Mouse (Mus musculus): ENCODE measurements at regions not wholly inside any gene's neighbourhood (a gene's known extent, or its start where the extent isn't known, plus 50 kb on each side); places are given as distances from the start of the nearest gene placed in this dataset.

GRCm38 (mm10) chr13:6235394-6235793 lies 312.6 kb upstream of the Pitrm1 start:
- Histone ChIP-seq H3K4me3 (ENCODE audit: low read depth, low read length) (no peak overlapping the region), H3K27me3 (ENCODE audit: insufficient read depth, low read length) (no peaks in the 10 kb centered on the region), H3K36me3 (replicated peaks; ENCODE audit: insufficient read depth, low read length) (no peaks in the 10 kb centered on the region), H3K9ac (replicated peaks) (no peak overlapping the region), H3K4me2 (ENCODE audit: low read depth, low read length) (no peak overlapping the region), H3K4me1 (ENCODE audit: insufficient read depth) (no peaks in the 10 kb centered on the region), H3K9me3 (ENCODE audit: low read length) (no peaks in the 10 kb centered on the region), H3K27ac (ENCODE audit: low read depth) (no peak overlapping the region)
- TF ChIP-seq EP300 (IDR thresholded peaks at IDR 0.05; ENCODE audit: low read depth), result no peak
- no peak for TF ChIP-seq CTCF (IDR thresholded peaks at IDR 0.05; ENCODE audit: low read depth)
- 80% methylated on average over 1 of the region's 1 CpGs for WGBS (ENCODE audit: insufficient replicate concordance)
- ATAC-seq (no peak), DNase-seq (no peak)

- Histone ChIP-seq H3K9ac (replicated peaks) (no peak overlapping the region), H3K4me2 (ENCODE audit: low read depth, low read length) (no peak overlapping the region), H3K27me3 (ENCODE audit: insufficient read depth, low read length) (no peaks in the 10 kb centered on the region), H3K4me1 (ENCODE audit: insufficient read depth) (no peaks in the 10 kb centered on the region), H3K36me3 (replicated peaks; ENCODE audit: insufficient read depth, low read length) (no peaks in the 10 kb centered on the region), H3K9me3 (ENCODE audit: low read length) (no peaks in the 10 kb centered on the region), H3K4me3 (ENCODE audit: low read depth, low read length) (no peak overlapping the region), H3K27ac (ENCODE audit: low read depth) (no peak overlapping the region)
- 72% methylated on average over 8 of the region's 8 CpGs for WGBS (ENCODE audit: insufficient replicate concordance)
- no peak for DNase-seq
- no peak for TF ChIP-seq CTCF (IDR thresholded peaks at IDR 0.05; ENCODE audit: low read depth)
- no peak for ATAC-seq
Observed at GRCm38 (mm10) chr13:6236503-6236902, 311.4 kb upstream of the Pitrm1 start.

DNA sequence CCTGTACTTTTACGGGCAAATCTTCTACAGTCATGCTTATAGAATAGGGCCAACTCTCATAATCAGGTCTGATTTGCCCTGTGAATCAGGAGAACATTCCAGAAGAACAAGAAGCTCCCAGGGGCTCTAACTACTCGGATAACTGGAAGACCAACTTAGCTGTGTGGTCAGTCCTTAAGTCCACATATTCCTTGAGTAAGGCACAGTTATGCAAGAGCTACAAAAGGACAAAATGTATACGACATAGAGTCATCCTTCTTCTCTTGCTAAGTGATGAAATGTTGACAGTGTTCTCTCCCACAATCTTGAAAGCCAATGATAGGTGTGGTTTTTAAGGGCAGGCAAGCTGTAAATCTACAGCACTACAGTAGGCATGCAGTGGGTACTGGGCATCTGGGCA lies 310.7 kb upstream of the Pitrm1 start:
- DNase-seq (no peak), ATAC-seq (no peak)
- H3K9me3 ChIP-seq (ENCODE audit: low read length), result no peaks in the 10 kb centered on the region
- no peak overlapping the region for H3K9ac ChIP-seq (replicated peaks)
- no peak for TF ChIP-seq EP300 (IDR thresholded peaks at IDR 0.05; ENCODE audit: low read depth)
- no peak for TF ChIP-seq CTCF (IDR thresholded peaks at IDR 0.05; ENCODE audit: low read depth)
- H3K4me3 ChIP-seq (ENCODE audit: low read depth, low read length), result no peak overlapping the region
- H3K4me1 ChIP-seq (ENCODE audit: insufficient read depth), result no peaks in the 10 kb centered on the region
- H3K27me3 ChIP-seq (ENCODE audit: insufficient read depth, low read length), result no peaks in the 10 kb centered on the region
- no peaks in the 10 kb centered on the region for H3K36me3 ChIP-seq (replicated peaks; ENCODE audit: insufficient read depth, low read length)
- no peak overlapping the region for H3K4me2 ChIP-seq (ENCODE audit: low read depth, low read length)
- no peak overlapping the region for H3K27ac ChIP-seq (ENCODE audit: low read depth)
- 64% methylated on average over 3 of the region's 3 CpGs for WGBS (ENCODE audit: insufficient replicate concordance)

DNA sequence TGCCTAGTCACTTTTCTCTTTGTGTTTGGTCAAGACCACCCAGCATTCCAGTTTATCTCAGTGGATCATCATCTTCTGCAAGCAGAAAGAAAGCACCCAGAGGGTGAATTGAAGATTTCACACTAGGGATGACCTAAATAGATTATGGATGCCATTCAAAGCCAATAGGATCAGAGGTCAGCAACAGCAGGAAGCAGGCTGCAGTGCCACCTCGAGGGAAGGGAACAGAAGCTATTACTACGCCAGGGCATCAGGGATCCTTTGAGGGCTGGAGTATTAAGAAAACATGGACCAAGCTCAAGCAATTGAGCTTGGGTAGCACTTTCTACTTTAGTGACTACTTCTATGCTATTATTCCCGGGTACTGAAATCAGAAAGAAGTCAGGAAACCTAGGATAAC lies 307.1 kb upstream of the Pitrm1 start:
- peak; percentile 20; the same call in 1 of the 2 replicates for TF ChIP-seq CTCF (IDR thresholded peaks at IDR 0.05; ENCODE audit: low read depth)
- no peak for TF ChIP-seq EP300 (IDR thresholded peaks at IDR 0.05; ENCODE audit: low read depth)
- no peaks in the 10 kb centered on the region for H3K4me1 ChIP-seq (ENCODE audit: insufficient read depth)
- H3K9me3 ChIP-seq (ENCODE audit: low read length), result no peaks in the 10 kb centered on the region
- no peak overlapping the region for H3K4me3 ChIP-seq (ENCODE audit: low read depth, low read length)
- DNase-seq, result no peak
- no peak overlapping the region for H3K9ac ChIP-seq (replicated peaks)
- no peak overlapping the region for H3K4me2 ChIP-seq (ENCODE audit: low read depth, low read length)
- no peak for ATAC-seq
- WGBS (ENCODE audit: insufficient replicate concordance), result 51% methylated on average over 3 of the region's 3 CpGs
- H3K36me3 ChIP-seq (replicated peaks; ENCODE audit: insufficient read depth, low read length), result no peaks in the 10 kb centered on the region
- no peaks in the 10 kb centered on the region for H3K27me3 ChIP-seq (ENCODE audit: insufficient read depth, low read length)
- H3K27ac ChIP-seq (ENCODE audit: low read depth), result no peak overlapping the region

- no peak overlapping the region for H3K27ac ChIP-seq (ENCODE audit: low read depth)
- no peak overlapping the region for H3K4me2 ChIP-seq (ENCODE audit: low read depth, low read length)
- ATAC-seq (no peak), DNase-seq (no peak)
- no peaks in the 10 kb centered on the region for H3K4me1 ChIP-seq (ENCODE audit: insufficient read depth)
- WGBS (ENCODE audit: insufficient replicate concordance), result 48% methylated on average over 5 of the region's 5 CpGs
- H3K9ac ChIP-seq (replicated peaks), result no peak overlapping the region
- H3K9me3 ChIP-seq (ENCODE audit: low read length), result no peaks in the 10 kb centered on the region
- no peaks in the 10 kb centered on the region for H3K27me3 ChIP-seq (ENCODE audit: insufficient read depth, low read length)
- TF ChIP-seq EP300 (IDR thresholded peaks at IDR 0.05; ENCODE audit: low read depth), result no peak
- no peak for TF ChIP-seq CTCF (IDR thresholded peaks at IDR 0.05; ENCODE audit: low read depth)
- no peaks in the 10 kb centered on the region for H3K36me3 ChIP-seq (replicated peaks; ENCODE audit: insufficient read depth, low read length)
- no peak overlapping the region for H3K4me3 ChIP-seq (ENCODE audit: low read depth, low read length)
Observed at GRCm38 (mm10) chr13:6241472-6242123, 306.4 kb upstream of the Pitrm1 start.

DNA sequence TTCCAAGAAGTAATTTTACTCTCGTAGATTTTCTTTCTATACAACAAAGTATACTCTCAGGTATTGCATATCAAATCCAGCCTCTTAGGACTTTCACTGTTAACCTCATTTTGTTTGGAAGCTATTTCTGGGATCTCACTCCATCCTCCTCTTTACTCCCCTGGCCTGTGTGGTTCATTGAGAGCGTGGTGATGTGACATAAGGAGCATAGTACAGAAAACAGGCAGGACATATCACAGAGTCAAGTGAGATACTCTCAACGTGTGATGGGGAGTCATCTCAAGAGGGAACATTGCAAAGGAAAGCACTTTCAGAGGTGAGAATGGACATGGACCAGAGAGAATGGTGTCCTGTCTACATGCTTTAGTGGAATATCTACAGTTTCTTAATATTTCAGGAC lies 297.8 kb upstream of the Pitrm1 start:
- 79% methylated on average over 3 of the region's 3 CpGs for WGBS (ENCODE audit: insufficient replicate concordance)
- no peak overlapping the region for H3K27ac ChIP-seq (ENCODE audit: low read depth)
- H3K4me2 ChIP-seq (ENCODE audit: low read depth, low read length), result no peak overlapping the region
- no peak for DNase-seq
- no peak overlapping the region for H3K9ac ChIP-seq (replicated peaks)
- H3K36me3 ChIP-seq (replicated peaks; ENCODE audit: insufficient read depth, low read length), result no peaks in the 10 kb centered on the region
- no peak for ATAC-seq
- no peak for TF ChIP-seq CTCF (IDR thresholded peaks at IDR 0.05; ENCODE audit: low read depth)
- TF ChIP-seq EP300 (IDR thresholded peaks at IDR 0.05; ENCODE audit: low read depth), result no peak
- H3K27me3 ChIP-seq (ENCODE audit: insufficient read depth, low read length), result no peaks in the 10 kb centered on the region
- no peaks in the 10 kb centered on the region for H3K9me3 ChIP-seq (ENCODE audit: low read length)
- H3K4me3 ChIP-seq (ENCODE audit: low read depth, low read length), result no peak overlapping the region
- no peaks in the 10 kb centered on the region for H3K4me1 ChIP-seq (ENCODE audit: insufficient read depth)
